Mouse (Mus musculus) hindbrain, postnatal 0 days (tissue): ENCODE measurements around the gene Myof. TPM values are rescaled to one million over a fixed set of nuclear protein-coding genes. Genes with fewer than 3 reads are reported as not detected.

Experiments
- ATAC-seq: fragments of 200-750 bp; cut with Nextera tagmentation; 2 replicates; pipeline ENCODE4 v1.8.0; 2017; ENCODE audit warnings: mild to moderate bottlenecking, moderate TSS enrichment, moderate library complexity
- DNase-seq: peaks from one replicate; pipeline ENCODE4 v3.0.0-alpha.2; 2015; ENCODE audit warnings: low spot score
- H3K27ac ChIP-seq: fragments of 300-500 bp; sonication (generic); 2 replicates; pipeline ENCODE4 v1.5.1; 2014; ENCODE audit warnings: mild to moderate bottlenecking
- H3K27me3 ChIP-seq: fragments of 300-500 bp; sonication (generic); 2 replicates; pipeline ENCODE4 v1.6.1; 2014; ENCODE audit warnings: low read length, mixed read lengths; ENCODE audit not compliant: insufficient read depth
- H3K36me3 ChIP-seq: fragments of 300-500 bp; sonication (generic); 2 replicates; pipeline ENCODE4 v1.6.1; 2014; ENCODE audit warnings: low read length, mixed read lengths; ENCODE audit not compliant: insufficient read depth
- H3K4me1 ChIP-seq: fragments of 300-500 bp; sonication (generic); 2 replicates; pipeline ENCODE4 v1.6.1; 2014; ENCODE audit warnings: antibody characterized with exemption, low read length, mixed read lengths; ENCODE audit not compliant: insufficient read depth
- H3K4me2 ChIP-seq: fragments of 300-500 bp; sonication (generic); 2 replicates; pipeline ENCODE4 v1.6.1; 2014; ENCODE audit warnings: low read depth, mild to moderate bottlenecking, low read length, moderate library complexity, mixed read lengths
- H3K4me3 ChIP-seq: fragments of 300-500 bp; sonication (generic); 2 replicates; pipeline ENCODE4 v1.5.1; 2014; ENCODE audit warnings: low read length
- H3K9ac ChIP-seq: fragments of 300-500 bp; sonication (generic); replicated peaks from 2 replicates; pipeline ENCODE4 v1.6.1; 2014; ENCODE audit warnings: mild to moderate bottlenecking, low read length, moderate library complexity, mixed read lengths
- H3K9me3 ChIP-seq: fragments of 300-500 bp; sonication (generic); 2 replicates; pipeline ENCODE4 v1.6.1; 2016; ENCODE audit warnings: low read length, mixed read lengths
- CTCF ChIP-seq: IDR thresholded peaks from 2 replicates; pipeline ENCODE4 v1.5.1; 2016; ENCODE audit warnings: antibody characterized with exemption, control low read depth, low read depth
- WGBS: fragments of 180-500 bp; shearing (Covaris S2); extraction: QIAGEN DNeasy Blood & Tissue Kit; methylation state at CpG from one replicate; pipeline ENCODE4 v1.1.7; 2014; 5-methylcytosine and 5-hydroxymethylcytosine counted together
- polyA plus RNA-seq: library from polyadenylated mRNA; unstranded; fragments of >200 nt; fragmentation: Nextera tagmentation; extraction: Ambion mirVana; gene quantifications from 2 replicates; pipeline ENCODE4 v1.2.1, GENCODE M21; 2015
- total RNA-seq: library from RNA; depleted of rRNA; stranded (reverse); fragments of >200 nt; gene quantifications from 2 replicates; pipeline ENCODE4 v1.2.3, GENCODE M21; 2014; rRNA removed

The Myof gene
- total RNA-seq (3.7 and 4.2 TPM in 2 replicates), polyA plus RNA-seq (1.4 and 2.6 TPM in 2 replicates)

DNA sequence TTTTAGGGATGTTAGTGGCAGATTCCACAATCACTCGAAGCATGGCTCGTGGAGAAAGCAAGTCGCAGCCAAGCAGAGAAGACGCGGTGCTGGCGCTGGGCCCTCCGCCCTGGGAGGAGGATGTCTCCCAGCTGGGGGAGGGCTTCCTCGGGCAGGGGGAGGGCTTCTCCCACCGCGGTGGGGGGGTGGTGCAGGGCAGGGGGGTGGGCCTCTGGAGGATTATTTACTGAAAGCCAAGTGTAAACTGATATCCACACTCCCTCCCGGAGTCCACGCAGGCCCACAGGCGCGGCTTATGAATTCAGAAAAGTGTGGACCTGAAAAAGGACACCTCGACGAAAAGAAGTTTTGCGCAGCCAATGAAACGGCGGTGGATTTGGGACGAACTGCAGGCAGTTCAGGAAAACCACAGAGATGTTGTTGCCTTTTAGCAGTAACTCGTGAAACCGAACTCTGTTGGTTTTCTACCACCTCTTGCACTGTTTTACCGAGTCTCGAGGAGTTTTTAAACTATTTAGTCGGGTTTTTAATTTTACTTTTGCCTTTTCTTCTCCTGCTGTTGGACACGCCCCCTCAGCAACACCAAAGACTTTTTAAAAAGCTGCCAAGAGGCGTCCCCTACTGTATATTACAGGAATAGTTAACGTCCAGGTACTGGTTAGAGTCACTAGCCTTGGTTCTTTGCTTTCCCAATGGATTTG lies at the start of gene Myof:
TSS of gene Myof (minus strand) at position 297 of the 701 bp plus-strand sequence.
- under 1% methylated on average over 28 of the region's 28 CpGs for WGBS
- peak; percentile 51 for DNase-seq

DNA sequence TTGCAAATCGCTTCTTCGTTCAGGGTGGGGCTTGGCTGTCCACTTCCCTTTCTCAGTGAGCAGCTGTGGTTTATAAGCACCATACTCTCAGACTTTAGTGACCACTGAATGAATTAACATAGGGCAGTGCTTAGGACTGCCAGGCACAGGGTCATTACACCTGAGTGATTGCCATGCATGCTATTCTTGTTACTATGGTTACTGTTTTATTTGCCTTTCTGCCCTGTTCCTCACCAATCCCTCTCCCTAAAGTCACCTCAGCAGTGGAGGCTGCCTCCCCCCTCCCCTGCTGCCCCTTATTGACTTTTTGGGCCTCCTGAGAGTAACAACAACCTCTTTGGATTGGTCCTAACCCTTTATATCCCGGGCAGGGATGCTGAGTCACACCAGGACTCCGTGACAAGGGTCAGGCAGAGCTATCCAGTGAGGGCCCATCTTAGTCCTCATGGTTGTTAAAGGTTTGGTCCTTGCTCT lies 48.2 kb upstream of the Myof start:
- 0 out of 2 replicates have a peak, but pooled peaks have one; percentile 35 for ATAC-seq

More for the DNA sequence above, at the start of gene Myof:
- Histone ChIP-seq H3K36me3 (no peaks in the 10 kb centered on the region), H3K9me3 (no peaks in the 10 kb centered on the region), H3K4me1 (peaks cover 7% of the 10 kb centered on the region; the same call in 1 of the 2 replicates), H3K9ac (peak within 1 kb of the TSS; percentile 33; the same call in 1 of the 2 replicates), H3K27ac (no peak within 1 kb of the TSS), H3K4me2 (peak within 1 kb of the TSS; percentile 73), H3K4me3 (peak within 1 kb of the TSS; percentile 35), H3K27me3 (0 out of 2 replicates have a peak, but pooled peaks cover 4% of the 10 kb centered on the region)
- TF ChIP-seq CTCF: peak; percentile 55
- ATAC-seq: no peak

DNA sequence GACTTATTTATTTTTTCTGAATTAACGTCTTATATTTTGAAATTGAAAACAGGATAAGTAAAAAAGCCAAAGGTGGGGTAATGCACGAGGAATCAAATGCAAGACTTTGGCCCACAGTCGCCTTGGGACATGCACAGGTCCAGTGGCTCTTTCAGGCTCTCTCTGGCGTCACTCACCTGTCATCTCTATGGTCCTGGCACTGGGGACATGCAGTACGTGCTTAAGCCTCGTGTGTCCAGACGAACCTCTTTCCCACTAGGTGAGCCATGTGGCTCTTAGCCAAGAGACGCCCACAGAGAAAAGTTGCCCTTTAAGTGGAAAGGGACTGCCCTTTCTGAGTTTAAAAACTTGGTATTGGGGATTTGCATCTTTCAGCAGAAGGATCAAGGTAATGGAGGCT lies 46.0 kb upstream of the Myof start:
- TF ChIP-seq CTCF: no peak
- H3K4me3 ChIP-seq: no peak overlapping the region
- no peaks in the 10 kb centered on the region for H3K27me3 ChIP-seq
- no peak overlapping the region for H3K9ac ChIP-seq
- DNase-seq (no peak), ATAC-seq (no peak)
- H3K27ac ChIP-seq: no peak overlapping the region
- no peaks in the 10 kb centered on the region for H3K4me1 ChIP-seq
- no peak overlapping the region for H3K4me2 ChIP-seq
- no peaks in the 10 kb centered on the region for H3K9me3 ChIP-seq
- no peaks in the 10 kb centered on the region for H3K36me3 ChIP-seq
- WGBS: 78% methylated on average over 8 of the region's 8 CpGs

More for the DNA sequence above, 48.2 kb upstream of the Myof start:
- Histone ChIP-seq H3K27me3 (peaks cover 9% of the 10 kb centered on the region), H3K4me1 (no peaks in the 10 kb centered on the region), H3K9ac (no peak overlapping the region), H3K4me3 (no peak overlapping the region), H3K9me3 (no peaks in the 10 kb centered on the region), H3K36me3 (no peaks in the 10 kb centered on the region), H3K27ac (no peak overlapping the region), H3K4me2 (no peak overlapping the region)
- no peak for DNase-seq
- 56% methylated on average over 4 of the region's 4 CpGs for WGBS
- TF ChIP-seq CTCF: no peak

DNA sequence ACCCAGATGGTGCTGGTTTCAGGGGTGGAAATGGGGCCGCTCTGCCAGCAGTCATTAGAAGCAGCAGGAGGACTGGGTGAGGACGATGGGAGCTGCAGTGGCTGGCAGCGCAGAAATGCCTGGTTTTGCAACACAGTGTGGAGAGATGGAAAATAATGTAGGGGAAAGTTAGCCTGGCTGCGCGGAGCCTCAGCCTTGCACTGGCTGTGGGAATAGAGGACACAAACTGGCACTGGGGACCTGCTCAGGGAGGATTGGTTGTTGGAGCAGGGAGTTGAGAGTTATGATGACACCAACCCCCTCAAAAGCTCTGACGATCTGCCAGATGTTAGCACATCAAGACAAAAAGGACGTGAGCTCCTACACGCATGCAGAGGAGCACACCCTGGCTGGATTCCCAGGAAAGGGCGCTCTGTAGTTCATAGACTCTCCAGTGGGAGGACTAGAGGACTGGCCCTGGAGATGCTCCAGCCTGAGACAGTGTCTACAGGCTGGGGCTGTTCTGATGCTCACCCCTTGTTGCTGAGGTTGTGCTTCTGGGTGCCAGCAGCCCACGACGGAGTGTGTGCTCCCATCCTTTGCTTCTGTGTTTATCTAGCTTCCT lies 43.7 kb upstream of the Myof start:
- no peaks in the 10 kb centered on the region for H3K4me1 ChIP-seq
- WGBS: 42% methylated on average over 11 of the region's 11 CpGs
- H3K9me3 ChIP-seq: no peaks in the 10 kb centered on the region
- H3K36me3 ChIP-seq: no peaks in the 10 kb centered on the region
- H3K9ac ChIP-seq: no peak overlapping the region; the same call in 1 of the 2 replicates
- DNase-seq (peak; percentile 78), ATAC-seq (peak; percentile 84)
- H3K4me2 ChIP-seq: 0 out of 2 replicates have a peak overlapping the region, but pooled peaks have one; percentile 3
- H3K27me3 ChIP-seq: no peaks in the 10 kb centered on the region
- TF ChIP-seq CTCF: peak; percentile 80
- no peak overlapping the region for H3K27ac ChIP-seq
- no peak overlapping the region for H3K4me3 ChIP-seq

DNA sequence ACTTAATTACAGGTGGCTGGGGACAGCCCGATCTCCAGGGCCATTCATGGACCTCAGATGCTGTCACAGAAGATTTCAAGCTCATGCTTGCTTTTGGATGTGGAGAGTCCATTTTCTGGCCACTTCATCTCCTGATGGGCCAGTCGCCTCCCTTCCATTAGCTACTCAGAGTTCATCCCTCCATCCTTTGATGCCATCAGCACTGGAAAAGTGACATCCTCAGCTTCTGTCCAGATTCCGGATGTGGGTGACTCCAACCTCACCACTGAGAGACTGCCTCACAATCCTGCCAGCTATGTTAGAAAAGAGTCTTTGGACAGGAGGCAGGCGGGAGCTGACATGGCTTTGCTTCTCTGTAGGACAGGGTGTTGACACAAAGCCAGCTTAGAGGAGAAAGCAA lies 42.5 kb upstream of the Myof start:
- Histone ChIP-seq H3K4me2 (no peak overlapping the region), H3K4me3 (no peak overlapping the region), H3K9me3 (no peaks in the 10 kb centered on the region), H3K9ac (no peak overlapping the region), H3K27me3 (no peaks in the 10 kb centered on the region), H3K27ac (no peak overlapping the region), H3K36me3 (no peaks in the 10 kb centered on the region), H3K4me1 (no peaks in the 10 kb centered on the region)
- ATAC-seq (no peak), DNase-seq (no peak)
- 86% methylated on average over 4 of the region's 4 CpGs for WGBS
- TF ChIP-seq CTCF: no peak

DNA sequence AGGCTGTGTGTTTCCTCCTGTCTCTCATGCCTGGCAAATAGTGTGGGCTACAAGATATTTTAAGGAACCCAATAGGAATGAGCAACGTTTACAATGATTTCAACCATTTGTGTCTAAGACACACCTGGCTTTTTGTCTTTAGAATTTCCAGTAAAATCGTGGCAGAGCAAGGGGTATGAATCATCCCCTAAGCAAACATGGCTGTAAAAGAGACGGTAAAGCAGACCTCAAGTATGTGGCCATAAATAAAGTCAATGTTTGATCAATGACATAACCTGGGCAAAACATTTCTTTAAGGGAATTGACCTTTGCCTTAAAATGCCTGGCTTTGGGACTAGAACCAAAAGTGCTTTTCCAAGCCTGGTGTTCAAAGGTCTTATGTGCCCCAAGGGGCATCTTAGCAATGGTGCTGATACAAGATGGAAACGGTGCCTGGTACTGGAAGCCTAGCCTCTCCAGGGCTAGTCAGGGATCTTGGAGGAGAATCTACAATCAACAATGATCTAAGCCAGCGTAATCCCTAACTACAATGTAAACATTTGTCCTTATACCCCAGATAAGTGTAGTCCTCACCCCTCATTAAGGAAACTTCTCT lies 39.7 kb upstream of the Myof start:
- Histone ChIP-seq H3K4me2 (no peak overlapping the region), H3K36me3 (no peaks in the 10 kb centered on the region), H3K27ac (no peak overlapping the region), H3K4me3 (no peak overlapping the region), H3K9me3 (no peaks in the 10 kb centered on the region), H3K9ac (no peak overlapping the region), H3K27me3 (no peaks in the 10 kb centered on the region), H3K4me1 (no peaks in the 10 kb centered on the region)
- 80% methylated on average over 5 of the region's 5 CpGs for WGBS
- TF ChIP-seq CTCF: no peak
- DNase-seq: no peak
- ATAC-seq: no peak
